Mouse (Mus musculus) mature B cell (primary cell): ENCODE measurements around the gene Tymp.

Experiments
- in situ Hi-C: fragments of 300-500 bp; cut with MboI; formaldehyde crosslinking; loops from 2 replicates; pipeline ENCODE4 v1.14.3; 2019

Tymp gene

DNA sequence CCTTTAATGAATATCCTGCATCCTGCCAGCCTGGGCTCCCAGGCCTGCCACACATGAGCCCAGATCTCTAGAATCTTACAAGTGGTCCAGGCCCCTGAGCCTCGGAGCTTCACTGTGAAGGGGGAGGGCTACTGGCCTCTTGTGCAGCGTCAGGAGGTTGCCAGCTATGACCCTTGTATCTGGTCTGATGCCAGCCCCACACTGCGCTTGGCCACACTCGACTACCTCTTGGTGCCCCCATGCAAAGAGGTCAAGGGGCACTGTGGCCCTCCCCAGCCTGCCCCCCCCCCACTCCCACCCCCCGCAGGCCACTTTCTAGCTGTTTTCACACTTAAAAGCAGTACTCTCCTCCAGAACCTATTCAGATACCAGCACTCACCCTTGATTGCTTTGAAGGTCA is 50.4 kb downstream of the Tymp start:
- in situ Hi-C loops, result no loop called here

DNA sequence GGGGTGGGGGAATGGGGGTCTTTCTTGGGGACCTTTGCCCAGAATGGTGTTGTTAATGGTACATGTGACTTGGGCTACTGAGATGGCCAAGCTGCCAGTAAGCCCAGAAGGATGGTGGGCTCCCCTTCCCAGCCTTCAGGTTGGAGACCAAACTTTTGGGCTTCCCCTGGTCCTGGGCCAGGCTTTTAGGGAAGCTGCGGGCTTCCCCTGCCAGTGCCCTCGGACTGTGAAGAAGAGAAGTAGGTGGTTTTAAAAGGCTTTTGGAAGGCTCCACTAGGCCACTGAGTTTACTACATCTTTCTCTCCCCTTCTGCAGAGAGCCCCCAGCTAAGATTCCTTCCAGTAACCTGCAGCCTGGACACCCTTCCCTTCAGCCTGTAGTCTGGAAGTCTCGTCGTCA is 53.2 kb downstream of the Tymp start:
- in situ Hi-C loops, result no loop called here

DNA sequence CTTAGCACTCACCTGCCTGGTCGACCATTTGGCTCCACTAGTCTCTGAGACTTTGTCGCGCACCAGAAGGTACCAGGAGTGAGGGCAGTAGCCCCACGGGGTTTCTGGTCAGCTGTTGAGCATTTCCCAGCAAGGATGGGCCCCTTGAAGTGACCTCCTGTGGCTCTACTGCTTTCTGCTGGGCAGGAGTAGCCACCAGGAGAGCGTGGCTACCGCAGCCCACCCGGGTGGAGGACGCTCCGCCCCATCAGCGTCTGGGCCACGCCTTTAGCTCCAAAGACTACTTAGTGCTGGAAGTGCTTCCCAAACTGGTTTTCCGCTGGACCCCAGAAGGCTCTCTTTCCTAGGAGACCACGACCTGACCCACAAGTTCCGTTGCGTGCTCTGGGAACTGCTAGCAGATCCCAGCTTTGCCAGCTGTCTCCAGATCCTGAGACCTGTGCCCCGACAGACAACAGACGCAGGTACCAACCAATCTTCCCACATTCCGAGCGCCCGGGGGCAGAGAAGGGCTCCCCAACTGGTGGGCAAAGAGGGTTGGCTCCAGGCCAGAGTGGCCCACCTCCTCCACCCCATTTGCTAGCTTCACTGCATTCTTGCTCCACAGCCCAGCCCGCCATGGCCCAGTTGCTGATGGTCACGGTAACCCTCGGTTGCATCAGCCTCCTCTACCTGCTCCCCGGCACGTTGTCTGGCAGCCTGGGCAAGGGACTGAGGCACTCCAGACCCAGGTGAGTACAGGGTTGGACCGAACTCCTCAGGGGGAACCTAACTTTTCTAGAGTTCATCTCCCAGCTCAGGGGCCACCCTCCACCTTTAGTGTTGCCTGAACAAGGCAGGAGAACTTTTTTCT is 53.9 kb downstream of the Tymp start, which contains the start of gene Adm2:
TSS of gene Adm2 (plus strand) at position 51 of the 853 bp plus-strand sequence.
- in situ Hi-C loops, result no loop called here
